Mouse (Mus musculus) hindbrain, embryonic 13.5 days (tissue): ENCODE results near the gene Nudcd2. TPM values are rescaled to one million over a fixed set of nuclear protein-coding genes. Genes with fewer than 3 reads are reported as not detected.

Source experiments
- ATAC-seq: fragments of 200-750 bp; cut with Nextera tagmentation; 2 replicates; pipeline ENCODE4 v1.8.0; 2017; ENCODE audit warnings: moderate TSS enrichment; ENCODE audit not compliant: low FRiP score
- H3K27ac ChIP-seq: fragments of 300-500 bp; sonication (generic); 2 replicates; pipeline ENCODE4 v1.5.1; 2015; ENCODE audit warnings: inconsistent platforms, mild to moderate bottlenecking, moderate library complexity
- H3K27me3 ChIP-seq: fragments of 300-500 bp; sonication (generic); 2 replicates; pipeline ENCODE4 v1.6.1; 2015; ENCODE audit warnings: mild to moderate bottlenecking, inconsistent platforms
- H3K36me3 ChIP-seq: fragments of 300-500 bp; sonication (generic); 2 replicates; pipeline ENCODE4 v1.6.1; 2015; ENCODE audit warnings: mild to moderate bottlenecking, inconsistent platforms
- H3K4me1 ChIP-seq: fragments of 300-500 bp; sonication (generic); replicated peaks from 2 replicates; pipeline ENCODE4 v1.6.1; 2015; ENCODE audit warnings: inconsistent platforms
- H3K4me2 ChIP-seq: fragments of 300-500 bp; sonication (generic); 2 replicates; pipeline ENCODE4 v1.6.1; 2015; ENCODE audit warnings: inconsistent platforms, mild to moderate bottlenecking, moderate library complexity
- H3K4me3 ChIP-seq: fragments of 300-500 bp; sonication (generic); 2 replicates; pipeline ENCODE4 v1.5.1; 2015; ENCODE audit warnings: mild to moderate bottlenecking, inconsistent platforms
- H3K9ac ChIP-seq: fragments of 300-500 bp; sonication (generic); 2 replicates; pipeline ENCODE4 v1.6.1; 2015; ENCODE audit warnings: mild to moderate bottlenecking, inconsistent platforms
- H3K9me3 ChIP-seq: fragments of 300-500 bp; sonication (generic); 2 replicates; pipeline ENCODE4 v1.6.1; 2016; ENCODE audit warnings: inconsistent platforms
- WGBS: fragments of 180-500 bp; shearing (Covaris S2); methylation state at CpG from one replicate; pipeline ENCODE4 v1.1.7; 2015; 5-methylcytosine and 5-hydroxymethylcytosine counted together
- polyA plus RNA-seq: library from polyadenylated mRNA; unstranded; fragments of >200 nt; fragmentation: Nextera tagmentation; extraction: Ambion mirVana; gene quantifications from 2 replicates; pipeline ENCODE4 v1.2.1, GENCODE M21; 2015

Nudcd2 gene
- polyA plus RNA-seq, 1 experiment from 2014 or later: 74.8 TPM

DNA sequence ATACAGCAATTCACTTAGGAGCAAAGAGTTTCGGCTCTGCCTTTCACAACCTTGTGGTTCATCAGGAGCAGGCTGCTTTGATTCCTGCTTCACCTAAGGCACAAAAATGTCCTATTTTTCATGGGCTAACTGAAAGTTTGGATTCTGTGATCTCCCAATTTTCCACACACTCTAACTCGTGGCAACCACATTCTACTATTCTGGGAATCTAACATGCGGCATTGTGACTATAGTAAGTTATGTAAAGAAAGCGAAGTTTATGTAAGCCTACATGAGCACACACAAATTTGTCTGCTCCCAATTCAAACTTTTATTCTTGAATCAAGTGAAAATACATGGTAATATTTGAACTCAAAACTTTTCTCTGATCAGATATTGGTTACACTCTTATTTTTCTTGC is 31.2 kb downstream of the Nudcd2 start:
- no peak overlapping the region for H3K27ac ChIP-seq
- H3K4me3 ChIP-seq: no peak overlapping the region
- no peaks in the 10 kb centered on the region for H3K9me3 ChIP-seq
- H3K27me3 ChIP-seq: no peaks in the 10 kb centered on the region
- H3K36me3 ChIP-seq: no peaks in the 10 kb centered on the region
- WGBS: 85% methylated on average over 4 of the region's 4 CpGs
- no peaks in the 10 kb centered on the region for H3K4me1 ChIP-seq
- H3K4me2 ChIP-seq: no peak overlapping the region
- H3K9ac ChIP-seq: no peak overlapping the region
- ATAC-seq: no peak

DNA sequence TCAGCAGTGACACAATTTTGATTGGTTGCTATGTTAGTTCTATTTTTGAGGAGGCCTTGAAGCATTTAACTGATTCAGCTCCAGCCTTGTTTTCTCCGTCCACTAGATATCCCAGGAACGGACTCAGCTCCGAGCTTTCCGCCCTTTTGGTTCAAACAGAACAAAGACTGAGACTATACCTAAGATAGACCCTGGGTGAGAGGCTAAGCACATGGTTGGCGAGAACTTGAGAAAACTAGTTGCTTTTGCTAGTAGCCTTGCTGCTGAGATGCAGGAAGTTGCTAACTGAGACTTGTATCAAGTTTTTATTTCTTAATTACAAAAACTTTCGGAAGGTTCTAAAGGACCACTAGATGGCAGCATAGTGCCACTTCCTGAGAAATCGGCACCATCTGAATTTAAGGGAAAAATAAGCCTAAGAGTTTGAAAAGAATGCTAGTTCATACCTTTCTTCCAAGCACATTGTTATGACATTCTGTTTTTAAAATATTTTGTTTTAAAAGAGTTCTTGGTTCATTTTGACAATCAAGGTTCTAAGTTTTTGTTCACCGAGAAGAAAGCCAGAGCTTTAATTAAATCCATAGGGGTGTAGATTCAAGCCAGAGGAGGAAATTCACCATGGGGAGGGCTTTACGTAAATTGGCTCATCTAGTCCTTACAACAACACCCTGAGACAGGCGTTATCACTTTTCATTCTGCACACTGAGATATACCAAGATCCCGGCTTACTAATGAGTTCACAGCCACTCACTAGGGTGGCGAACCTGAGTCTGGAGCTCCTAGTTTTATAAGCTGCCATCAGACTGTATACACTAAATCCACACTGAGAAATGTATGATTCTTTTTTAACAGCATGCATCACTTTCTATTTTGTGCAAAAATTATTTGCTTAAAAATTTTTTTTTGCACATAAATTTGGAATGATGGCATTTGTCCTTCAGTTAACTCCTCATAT is 42.1 kb downstream of the Nudcd2 start:
- Histone ChIP-seq H3K4me1 (no peaks in the 10 kb centered on the region), H3K27me3 (no peaks in the 10 kb centered on the region), H3K4me3 (no peak overlapping the region), H3K36me3 (no peaks in the 10 kb centered on the region), H3K27ac (no peak overlapping the region), H3K4me2 (no peak overlapping the region), H3K9ac (no peak overlapping the region), H3K9me3 (no peaks in the 10 kb centered on the region)
- WGBS: 54% methylated on average over 12 of the region's 12 CpGs
- ATAC-seq: no peak

DNA sequence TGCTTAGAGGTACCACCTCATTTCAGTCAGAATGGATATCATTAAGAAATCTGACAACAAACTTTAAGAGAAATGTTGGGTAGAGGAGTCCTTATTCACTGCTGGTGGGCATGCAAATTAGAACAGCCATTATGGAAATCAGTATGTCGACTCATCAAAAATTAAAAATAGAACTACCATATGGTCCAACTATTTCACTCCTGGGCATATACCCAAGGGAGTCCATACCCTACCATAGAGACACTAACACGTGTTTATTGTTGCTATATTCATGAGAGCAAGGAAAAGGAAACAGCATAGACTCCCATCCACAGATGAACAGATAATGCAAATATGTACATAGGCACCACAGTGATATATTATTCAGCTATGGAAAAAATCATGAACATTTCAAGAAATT is 48.4 kb downstream of the Nudcd2 start:
- ATAC-seq: no peak
- 45% methylated on average over 2 of the region's 2 CpGs for WGBS
- H3K9me3 ChIP-seq: no peaks in the 10 kb centered on the region

DNA sequence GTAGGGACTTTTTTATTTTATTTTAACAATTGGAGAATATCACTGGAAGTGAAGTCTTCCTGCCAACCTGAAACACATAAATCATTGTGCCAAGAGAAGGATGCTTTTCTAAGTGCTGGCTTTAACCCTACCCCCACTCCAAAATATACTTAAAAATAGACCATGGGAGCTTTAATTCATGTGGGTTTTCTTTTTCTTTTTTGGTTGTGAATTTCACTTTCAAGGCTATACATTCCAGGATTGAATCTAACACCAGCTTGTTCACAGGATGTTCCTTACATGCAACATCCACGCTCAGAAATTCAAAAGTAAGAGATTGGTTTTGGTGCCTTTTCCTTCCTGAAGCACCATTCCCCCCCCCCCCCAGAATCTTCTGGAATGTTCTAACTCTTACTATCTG is 49.9 kb downstream of the Nudcd2 start:
- WGBS: 92% methylated on average over 1 of the region's 1 CpGs
- no peak overlapping the region for H3K4me2 ChIP-seq
- H3K9me3 ChIP-seq: no peaks in the 10 kb centered on the region
- no peak for ATAC-seq
- H3K27me3 ChIP-seq: no peaks in the 10 kb centered on the region
- no peaks in the 10 kb centered on the region for H3K36me3 ChIP-seq
- no peak overlapping the region for H3K4me3 ChIP-seq
- no peak overlapping the region for H3K9ac ChIP-seq
- no peaks in the 10 kb centered on the region for H3K4me1 ChIP-seq
- H3K27ac ChIP-seq: no peak overlapping the region

More for the DNA sequence above, 48.4 kb downstream of the Nudcd2 start:
- no peaks in the 10 kb centered on the region for H3K27me3 ChIP-seq
- H3K4me2 ChIP-seq: no peak overlapping the region
- H3K27ac ChIP-seq: no peak overlapping the region
- H3K4me1 ChIP-seq: no peaks in the 10 kb centered on the region
- H3K4me3 ChIP-seq: no peak overlapping the region
- H3K36me3 ChIP-seq: no peaks in the 10 kb centered on the region
- H3K9ac ChIP-seq: no peak overlapping the region

DNA sequence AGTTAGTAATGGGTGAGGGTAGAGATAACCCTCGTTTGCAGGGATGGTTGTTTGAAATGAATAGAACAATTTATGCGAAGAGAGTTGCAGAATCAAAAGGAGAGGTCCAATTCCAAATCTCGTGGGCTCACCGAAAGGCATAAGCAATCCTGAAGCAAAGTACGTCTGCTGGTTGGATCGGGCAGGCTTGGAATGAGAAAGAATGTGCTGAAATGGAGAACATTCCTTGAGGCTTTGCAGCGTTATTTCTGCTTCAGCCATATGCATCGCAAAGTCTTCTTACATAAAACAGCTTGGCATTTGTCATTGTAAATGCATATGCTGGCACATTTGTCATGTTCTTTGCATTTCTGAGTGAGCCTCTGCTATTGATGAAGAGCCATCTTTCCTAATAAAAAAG is 50.9 kb downstream of the Nudcd2 start:
- no peak for ATAC-seq
- no peaks in the 10 kb centered on the region for H3K4me1 ChIP-seq
- no peaks in the 10 kb centered on the region for H3K9me3 ChIP-seq
- H3K4me3 ChIP-seq: no peak overlapping the region
- H3K27ac ChIP-seq: no peak overlapping the region
- 81% methylated on average over 8 of the region's 8 CpGs for WGBS
- H3K27me3 ChIP-seq: no peaks in the 10 kb centered on the region
- H3K4me2 ChIP-seq: no peak overlapping the region
- H3K36me3 ChIP-seq: no peaks in the 10 kb centered on the region
- H3K9ac ChIP-seq: no peak overlapping the region

DNA sequence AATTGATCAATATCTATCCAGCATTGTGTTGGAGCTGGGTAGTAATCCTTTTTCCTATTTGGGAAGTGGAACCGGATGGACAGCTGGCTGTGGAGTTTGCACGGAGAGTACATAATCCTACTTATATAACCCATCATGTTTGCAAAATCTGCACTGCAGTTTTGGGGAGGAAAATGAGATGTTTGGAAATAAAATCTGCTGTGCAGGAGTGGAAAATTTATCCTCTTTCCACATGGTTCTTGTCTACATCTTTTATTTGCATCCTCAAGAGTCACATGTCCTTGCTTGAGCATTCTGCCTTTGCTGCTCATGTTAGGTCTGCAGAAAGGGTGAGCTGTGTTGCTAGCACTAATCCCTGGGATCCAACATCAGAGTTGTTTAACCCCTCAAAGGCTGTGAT is 53.4 kb downstream of the Nudcd2 start:
- H3K27ac ChIP-seq: no peak overlapping the region
- ATAC-seq: no peak
- no peaks in the 10 kb centered on the region for H3K4me1 ChIP-seq
- H3K9me3 ChIP-seq: no peaks in the 10 kb centered on the region
- H3K9ac ChIP-seq: no peak overlapping the region
- no peaks in the 10 kb centered on the region for H3K36me3 ChIP-seq
- H3K4me3 ChIP-seq: no peak overlapping the region
- WGBS: 92% methylated on average over 2 of the region's 2 CpGs
- no peaks in the 10 kb centered on the region for H3K27me3 ChIP-seq
- no peak overlapping the region for H3K4me2 ChIP-seq

Other genes starting within 250 kb of the Nudcd2 start
- 65.8 and 70.0 TPM in 2 replicates for gene Mat2b, start 38.5 kb upstream of the Nudcd2 start, polyA plus RNA-seq
- 10.0 and 11.2 TPM in 2 replicates for gene Hmmr, start 245 bp upstream of the Nudcd2 start, polyA plus RNA-seq
- gene Ccng1, start 21.6 kb downstream of the Nudcd2 start, polyA plus RNA-seq: 36.7 and 38.7 TPM in 2 replicates